Mouse (Mus musculus): ENCODE data around the gene Acacb. TPM values are rescaled to one million over a fixed set of nuclear protein-coding genes. Genes with fewer than 3 reads are reported as not detected.

Gene Acacb
- total RNA-seq, 2 experiments from 2014 or later = 2.9 to 5.5 TPM

DNA sequence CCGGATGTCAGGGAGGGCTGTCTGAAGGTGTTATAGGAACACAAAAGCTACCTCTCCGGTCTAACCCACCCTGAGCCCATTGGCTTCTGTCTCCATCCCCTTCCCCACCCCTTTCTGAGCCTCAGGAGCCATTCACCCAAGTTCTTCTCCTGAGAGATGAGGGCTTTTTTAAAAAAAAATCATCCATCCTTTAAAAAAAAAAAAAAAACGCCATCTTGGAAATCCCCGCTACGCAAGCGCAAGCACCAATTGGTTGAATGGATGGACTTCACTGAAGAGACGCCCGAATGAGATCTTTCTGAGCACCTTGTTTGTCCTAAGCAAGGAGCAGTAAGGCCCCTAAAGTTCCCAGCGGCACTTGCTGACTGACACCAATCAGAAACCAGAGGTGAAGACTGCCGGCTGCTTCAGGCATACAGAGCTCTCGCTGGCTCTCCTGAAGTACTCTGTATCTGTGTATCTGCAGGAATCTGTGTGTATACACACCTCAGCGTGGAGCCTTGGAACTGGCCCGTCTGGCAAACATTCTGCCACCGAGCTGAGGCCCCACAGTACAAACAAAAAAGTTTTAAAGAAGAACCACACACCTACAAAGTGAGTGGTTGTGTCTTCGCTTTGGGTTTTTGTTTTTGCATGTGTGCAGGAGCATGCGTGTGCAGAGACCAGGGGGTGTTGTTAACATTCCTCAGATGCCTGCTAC lies 140.7 kb downstream of the Acacb start:
- intact Hi-C loops (cut with DNase I) = no loop called here
- no peak for DNase-seq (ENCODE audit: extremely low spot score in 1 of 2, low spot score in 2 of 2)

DNA sequence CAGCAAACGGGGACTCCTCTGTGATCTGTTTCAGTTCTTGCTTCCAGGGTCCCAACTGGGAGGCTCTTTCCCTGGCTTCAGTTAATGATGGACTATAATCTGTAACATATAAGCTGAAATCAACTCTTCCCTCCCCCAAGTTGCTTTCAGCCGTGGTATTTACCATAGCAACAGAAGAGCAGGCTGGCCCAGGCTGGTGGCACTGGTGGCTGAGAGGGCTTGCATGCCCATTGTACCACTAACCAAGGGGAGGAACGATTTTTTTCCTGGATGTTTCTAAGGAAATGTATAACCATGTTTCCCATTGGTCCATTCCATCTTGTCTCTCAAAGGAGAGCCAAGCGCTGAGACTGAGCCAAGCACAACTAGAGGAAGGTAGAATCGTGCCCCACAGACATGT lies 142.1 kb downstream of the Acacb start:
- DNase-seq (ENCODE audit: extremely low spot score in 1 of 2, low spot score in 2 of 2) = no peak
- intact Hi-C loops (cut with DNase I) = no loop called here

GRCm38 (mm10) chr5:114288874-114289273 lies 142.5 kb downstream of the Acacb start, which contains the start of gene Myo1h:
Gene Myo1h (plus strand): TSS chr5:114289166.
- DNase-seq (ENCODE audit: extremely low spot score in 1 of 2, low spot score in 2 of 2) = no peak
- intact Hi-C loops (cut with DNase I) = no loop called here

- intact Hi-C loops (cut with DNase I) = no loop called here
- DNase-seq (ENCODE audit: extremely low spot score in 1 of 2, low spot score in 2 of 2) = peak in 1 of 2 experiments; percentile 11
Observed at GRCm38 (mm10) chr5:114290004-114290403, 143.7 kb downstream of the Acacb start.

DNA sequence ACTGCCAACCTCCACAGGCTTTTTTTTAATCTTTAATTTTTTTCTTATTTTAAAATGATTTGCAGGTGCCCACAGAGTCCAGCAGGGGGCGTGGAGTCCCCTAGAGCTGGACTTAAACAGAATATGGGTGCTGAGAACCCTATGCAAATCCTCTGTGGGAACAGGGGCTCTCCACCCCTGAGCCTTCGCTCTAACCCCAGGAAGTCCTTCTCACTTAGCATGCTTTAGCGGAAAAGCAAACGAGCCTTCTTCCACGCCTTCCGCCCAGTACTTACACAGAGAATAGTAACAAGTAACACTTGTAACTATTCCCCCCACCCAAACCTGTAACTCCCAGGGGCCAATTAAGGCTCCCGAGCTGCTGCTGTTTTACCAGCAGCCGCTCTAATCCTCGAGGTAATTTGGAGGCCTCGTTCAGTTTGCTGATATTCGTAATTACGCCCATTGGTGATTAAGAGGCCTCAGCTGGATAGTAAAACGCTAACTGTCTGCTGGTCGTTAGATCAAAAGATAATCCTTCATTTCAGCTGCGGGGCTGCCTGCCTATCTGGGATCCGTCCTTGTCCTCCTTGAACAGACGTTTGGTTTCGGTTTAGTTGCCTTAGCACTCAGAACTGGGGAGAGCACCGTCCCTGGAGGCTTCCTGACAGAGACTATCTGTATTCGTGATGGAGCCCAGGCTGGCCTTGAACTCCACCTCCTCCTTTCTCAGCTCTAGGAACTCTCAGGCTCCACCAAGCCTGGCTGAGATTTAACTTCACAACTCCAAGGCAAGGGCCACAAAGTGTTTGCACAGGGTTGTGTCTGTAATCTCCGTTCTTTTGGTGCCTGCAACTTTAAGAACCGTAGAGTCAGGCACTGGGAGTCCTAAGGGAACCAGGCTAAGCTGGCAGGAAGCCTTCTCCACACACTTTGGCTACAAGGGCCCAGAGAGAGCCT lies 150.6 kb downstream of the Acacb start:
- intact Hi-C loops (cut with DNase I) = no loop called here
- DNase-seq (ENCODE audit: extremely low spot score in 1 of 2, low spot score in 2 of 2) = no peak

GRCm38 (mm10) chr5:114298212-114298894 lies 152.0 kb downstream of the Acacb start:
- no peak for DNase-seq (ENCODE audit: extremely low spot score in 1 of 2, low spot score in 2 of 2)
- intact Hi-C loops (cut with DNase I) = no loop called here

- intact Hi-C loops (cut with DNase I) = no loop called here
- no peak for DNase-seq (ENCODE audit: extremely low spot score in 1 of 2, low spot score in 2 of 2)
Observed at GRCm38 (mm10) chr5:114299156-114299855, 153.0 kb downstream of the Acacb start.

DNA sequence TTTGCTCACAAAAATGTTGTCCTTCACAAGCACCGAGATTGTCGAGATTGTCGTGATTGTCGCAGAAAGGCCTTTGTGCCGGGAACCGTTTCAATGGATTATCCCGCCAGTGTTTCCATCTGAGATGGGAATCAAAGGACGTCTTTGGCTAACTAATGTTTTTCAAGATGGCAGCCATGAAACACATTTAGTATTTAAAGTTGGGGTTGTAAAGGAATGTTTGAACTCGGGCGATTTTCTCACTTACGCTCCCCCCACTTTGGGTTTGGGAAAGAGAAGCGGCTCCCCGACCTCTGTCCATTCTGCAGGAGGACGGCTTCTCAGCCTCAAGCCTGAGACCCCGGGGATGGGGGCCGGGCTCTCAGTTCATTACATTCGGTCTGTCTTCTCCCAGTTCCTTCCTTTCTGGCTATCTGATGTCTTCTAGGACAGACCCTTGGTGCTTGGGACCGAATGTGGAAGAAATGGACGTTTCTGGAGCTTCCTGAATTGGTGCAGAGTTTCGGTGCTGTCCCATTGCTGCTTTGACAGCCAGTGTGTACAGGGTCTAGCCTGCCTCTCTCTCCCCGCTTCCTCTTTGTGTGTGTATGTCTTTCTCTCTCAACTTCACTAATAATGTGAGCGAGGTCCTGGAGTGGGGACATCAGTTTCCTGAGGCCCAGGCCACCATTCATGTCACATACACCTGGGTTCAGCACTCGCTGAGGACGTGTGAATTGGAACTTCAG lies 153.7 kb downstream of the Acacb start:
- intact Hi-C loops (cut with DNase I) = loop anchor here (10.0 kb wide), 1 partner anchor 135 kb away; no protein-coding TSS in a partner anchor
- DNase-seq (ENCODE audit: extremely low spot score in 1 of 2, low spot score in 2 of 2) = no peak

Other genes with a start within 250 kb of the Acacb start
- gene Coro1c, start 237.8 kb upstream of the Acacb start, total RNA-seq (2021) = 100 to 1,000 TPM; 117 to 122 TPM
- 10 to 100 TPM; 20.7 to 31.8 TPM for gene Ssh1, start 152.6 kb upstream of the Acacb start, total RNA-seq (2021)
- not detected for gene Dao, start 142.8 kb upstream of the Acacb start, total RNA-seq (2021)
- 10 to 100 TPM; 30.9 to 31.5 TPM for gene Usp30, start 81.1 kb upstream of the Acacb start, total RNA-seq (2021)
- gene Svop, start 55.0 kb upstream of the Acacb start, total RNA-seq (2021) = 100 to 1,000 TPM; 151 to 157 TPM
- gene Alkbh2, start 18.3 kb upstream of the Acacb start, total RNA-seq (2021) = 1 to 10 TPM; 5.1 to 6.2 TPM
- gene Ung, start 16.1 kb upstream of the Acacb start, total RNA-seq (2021) = 1 to 10 TPM; 5.6 to 6.1 TPM
- not detected for gene Foxn4, start 127.3 kb downstream of the Acacb start, total RNA-seq (2021)
- gene Myo1h, start 142.6 kb downstream of the Acacb start, total RNA-seq (2021) = under 1 TPM; 0.53 to 0.92 TPM
- gene Kctd10, start 234.0 kb downstream of the Acacb start, total RNA-seq (2021) = 10 to 100 TPM; 41.9 to 43.0 TPM
- gene Ube3b, start 234.1 kb downstream of the Acacb start, total RNA-seq (2021) = 10 to 100 TPM; 71.8 to 79.6 TPM